Comparison of ENCODE assay signal across 8 mouse cellular contexts in genomic region chr10:95085688-95086268, GRCm38 (mm10).
"Had no signal": no experiment of that assay in that cellular context is flagged by ENCODE, and none has a peak within 500 bp of the region (broad histone marks: within the 10 kb centered on the region; RNA-seq: fewer than 3 reads in every experiment).

No protein-coding gene starts in this region.

- ATAC-seq: liver, postnatal 0 days; midbrain, embryonic 13.5 days had no signal

- DNase-seq: kidney, adult 11 months; kidney, postnatal 10 days; liver; liver, embryonic 13.5 days; liver, postnatal 0 days; lung, postnatal 36 days; thymus, postnatal 14 days had no signal
